Mouse (Mus musculus) E14TG2a.4 (cell line): ENCODE measurements at regions not wholly inside any gene's neighbourhood (a gene's known extent, or its start where the extent isn't known, plus 50 kb on each side); places are given as distances from the start of the nearest gene placed in this dataset.

ENCODE experiments used
- H3K27me3 ChIP-seq: 2 replicates; pipeline ENCODE4 v1.6.1; 2014; ENCODE audit warnings: low read length, control low read depth; ENCODE audit not compliant: insufficient read depth
- H3K36me3 ChIP-seq: 2 replicates; pipeline ENCODE4 v1.6.1; 2014; ENCODE audit warnings: low read length, control low read depth; ENCODE audit not compliant: insufficient read depth
- H3K4me1 ChIP-seq: replicated peaks from 2 replicates; pipeline ENCODE4 v1.6.1; 2014; ENCODE audit warnings: low read depth, low read length, control low read depth
- H3K4me3 ChIP-seq: replicated peaks from 2 replicates; pipeline ENCODE4 v1.5.1; 2014; ENCODE audit warnings: mild to moderate bottlenecking, low read length
- H3K9me3 ChIP-seq: 2 replicates; pipeline ENCODE4 v1.6.1; 2014; ENCODE audit warnings: low read length, control low read depth
- CTCF ChIP-seq: conservative IDR thresholded peaks from 2 replicates; pipeline ENCODE4 v1.5.1; 2014; ENCODE audit warnings: low read length
- NANOG ChIP-seq: IDR thresholded peaks from 2 replicates; pipeline ENCODE4 v1.6.1; 2014; ENCODE audit warnings: borderline replicate concordance, low read length, mixed read lengths
- POU5F1 ChIP-seq: IDR thresholded peaks from 2 replicates; pipeline ENCODE4 v1.6.1; 2014; ENCODE audit warnings: low read length, borderline replicate concordance

GRCm38 (mm10) chr6:147199955-147200354, 64.0 kb downstream of the Pthlh start:
- no peaks in the 10 kb centered on the region for H3K4me1 ChIP-seq
- H3K9me3 ChIP-seq = no peaks in the 10 kb centered on the region
- no peak for TF ChIP-seq CTCF
- TF ChIP-seq NANOG = no peak
- TF ChIP-seq POU5F1 = no peak
- H3K27me3 ChIP-seq = no peaks in the 10 kb centered on the region
- no peak overlapping the region for H3K4me3 ChIP-seq
- no peaks in the 10 kb centered on the region for H3K36me3 ChIP-seq

DNA sequence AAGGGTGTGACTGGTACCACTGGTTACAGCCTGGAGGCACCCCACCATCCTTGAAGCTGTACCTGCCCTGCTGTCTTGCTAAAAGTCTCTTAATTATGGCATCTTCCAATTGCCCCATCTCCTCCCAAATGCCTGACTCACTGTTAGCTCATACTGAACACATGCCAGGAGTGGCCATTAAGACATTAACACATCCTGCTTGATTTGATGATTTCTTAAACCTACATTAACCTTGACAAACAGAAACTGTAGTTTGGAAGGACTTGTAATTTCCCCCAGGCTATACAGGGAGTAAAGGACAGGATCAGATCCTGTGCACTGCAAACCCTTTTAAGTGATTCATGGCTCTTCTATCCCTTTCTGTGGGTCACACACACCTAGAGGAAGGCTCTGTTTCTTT, 64.6 kb downstream of the Pthlh start:
- Histone ChIP-seq H3K4me1 (no peaks in the 10 kb centered on the region), H3K9me3 (no peaks in the 10 kb centered on the region), H3K36me3 (no peaks in the 10 kb centered on the region), H3K27me3 (no peaks in the 10 kb centered on the region), H3K4me3 (no peak overlapping the region)
- no peak for TF ChIP-seq CTCF
- no peak for TF ChIP-seq POU5F1
- no peak for TF ChIP-seq NANOG

DNA sequence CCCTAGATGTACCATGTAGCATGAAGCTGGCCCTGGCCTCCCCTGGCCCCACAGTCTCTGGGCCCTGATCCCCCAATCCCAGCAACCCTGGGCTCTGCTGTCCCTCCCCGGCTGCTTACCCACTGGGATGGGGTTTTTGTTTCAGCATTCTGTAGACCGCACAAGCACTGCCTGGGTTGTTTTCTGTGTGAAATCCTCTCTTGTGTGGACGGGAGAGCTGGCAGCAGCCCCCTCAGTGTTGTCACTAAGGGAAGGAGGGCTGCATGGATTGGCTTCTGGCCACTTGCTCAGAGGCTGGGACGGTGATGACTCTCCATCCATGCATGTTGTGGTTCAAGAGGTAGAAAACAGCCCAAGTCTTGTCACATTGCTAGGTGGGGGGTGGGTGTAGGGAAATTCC, 67.6 kb downstream of the Pthlh start:
- no peaks in the 10 kb centered on the region for H3K36me3 ChIP-seq
- no peaks in the 10 kb centered on the region for H3K9me3 ChIP-seq
- H3K4me1 ChIP-seq = no peaks in the 10 kb centered on the region
- no peak for TF ChIP-seq NANOG
- TF ChIP-seq POU5F1 = no peak
- TF ChIP-seq CTCF = no peak
- H3K4me3 ChIP-seq = no peak overlapping the region
- no peaks in the 10 kb centered on the region for H3K27me3 ChIP-seq

GRCm38 (mm10) chr6:147195277-147195676, 68.7 kb downstream of the Pthlh start:
- H3K4me1 ChIP-seq = no peaks in the 10 kb centered on the region
- H3K27me3 ChIP-seq = no peaks in the 10 kb centered on the region
- H3K9me3 ChIP-seq = no peaks in the 10 kb centered on the region
- TF ChIP-seq POU5F1 (no peak), CTCF (no peak), NANOG (no peak)
- H3K36me3 ChIP-seq = no peaks in the 10 kb centered on the region
- no peak overlapping the region for H3K4me3 ChIP-seq

DNA sequence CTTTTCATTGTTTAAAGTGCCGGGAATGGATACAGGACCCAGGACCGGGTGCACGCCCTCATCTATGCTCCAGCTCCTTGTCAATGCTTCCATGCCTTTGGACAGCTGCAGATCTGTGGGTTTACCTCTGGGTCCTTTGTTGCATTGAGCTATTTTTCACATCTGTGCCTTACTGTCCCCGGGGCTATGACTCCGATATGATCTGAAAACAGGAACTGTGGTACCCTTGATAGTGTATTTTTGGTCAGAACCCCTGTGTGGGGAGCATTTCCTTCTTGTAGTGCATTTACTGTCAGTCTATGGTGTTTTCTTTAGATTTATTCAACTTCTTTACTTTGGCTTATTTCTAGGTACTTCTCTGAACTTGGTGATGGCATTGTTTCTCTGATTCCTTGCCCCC, 76.3 kb downstream of the Pthlh start:
- Histone ChIP-seq H3K27me3 (no peaks in the 10 kb centered on the region), H3K4me1 (no peaks in the 10 kb centered on the region), H3K9me3 (no peaks in the 10 kb centered on the region), H3K4me3 (no peak overlapping the region), H3K36me3 (no peaks in the 10 kb centered on the region)
- TF ChIP-seq POU5F1 = no peak
- TF ChIP-seq CTCF = no peak
- TF ChIP-seq NANOG = no peak

DNA sequence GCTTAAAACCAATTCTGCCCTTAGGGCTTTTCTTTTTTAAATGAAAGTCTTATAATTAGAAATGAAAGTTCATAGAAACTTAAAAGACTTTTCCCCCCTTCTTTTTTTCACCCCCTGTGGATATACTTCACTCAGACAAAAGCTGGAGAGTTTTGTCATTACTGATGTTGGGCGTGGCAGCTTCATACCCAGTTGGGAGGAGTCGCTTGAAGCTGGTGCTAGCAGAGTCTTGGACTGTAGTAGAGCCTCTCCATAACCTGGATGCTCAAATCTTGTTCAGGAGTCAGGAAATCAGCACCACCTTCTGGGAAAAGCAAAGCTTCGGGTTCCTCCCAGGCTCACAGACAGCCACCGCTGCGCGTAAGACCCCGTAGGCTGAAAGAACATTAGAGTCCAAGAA, 85.7 kb downstream of the Pthlh start:
- TF ChIP-seq CTCF = no peak
- TF ChIP-seq POU5F1 = no peak
- peak; percentile 25; the same call in 1 of the 2 replicates for TF ChIP-seq NANOG
- H3K9me3 ChIP-seq = peaks cover 9% of the 10 kb centered on the region
- H3K4me1 ChIP-seq = peaks cover 43% of the 10 kb centered on the region
- 0 out of 2 replicates have a peak, but pooled peaks cover 6% of the 10 kb centered on the region for H3K27me3 ChIP-seq
- no peak overlapping the region for H3K4me3 ChIP-seq
- H3K36me3 ChIP-seq = no peaks in the 10 kb centered on the region

DNA sequence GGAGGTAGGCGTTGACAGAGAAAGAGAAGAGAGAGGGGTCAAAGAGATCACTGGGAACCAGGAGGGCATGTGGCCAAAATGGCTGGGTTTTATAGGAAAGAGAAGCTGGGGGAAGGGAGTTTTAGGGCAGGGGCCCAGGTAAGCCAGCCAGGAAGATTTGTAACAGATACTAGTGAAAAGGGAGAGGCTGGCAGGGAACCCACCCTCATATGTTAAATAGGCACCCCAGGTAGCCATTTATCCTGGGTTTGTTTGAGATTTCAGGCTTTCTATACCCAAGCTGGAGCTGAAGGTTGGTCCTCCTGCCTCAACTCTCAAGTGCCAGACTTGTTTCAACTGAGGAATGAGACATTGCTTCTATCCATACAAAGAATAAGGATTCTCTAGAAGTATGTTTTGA, 85.0 kb downstream of the Klhl42 start:
- no peak overlapping the region for H3K4me3 ChIP-seq
- 0 out of 2 replicates have a peak, but pooled peaks cover 6% of the 10 kb centered on the region for H3K27me3 ChIP-seq
- H3K9me3 ChIP-seq = peaks cover 12% of the 10 kb centered on the region
- TF ChIP-seq POU5F1 (no peak), CTCF (no peak)
- no peaks in the 10 kb centered on the region for H3K36me3 ChIP-seq
- peaks cover 43% of the 10 kb centered on the region for H3K4me1 ChIP-seq
